ENCODE assay signal across 8 mouse cellular contexts in genomic region chr7:134669474-134670311, GRCm38 (mm10). TPM values are rescaled to one million over a fixed set of nuclear protein-coding genes. Genes with fewer than 3 reads are reported as not detected.
DNase-seq lines count a peak whose midpoint lies in the region; ATAC-seq and TF ChIP-seq lines count a peak whose summit lies in the region.

No protein-coding gene starts in this region.

- H3K9me3 ChIP-seq in heart, embryonic 11.5 days (replicated peaks; ENCODE audit: control insufficient read depth, low read length), result no peaks in the 10 kb centered on the region
- H3K9me3 ChIP-seq in embryonic facial prominence, embryonic 10.5 days, result no peaks in the 10 kb centered on the region
- no peaks in the 10 kb centered on the region for H3K9me3 ChIP-seq in intestine, embryonic 15.5 days
- H3K9me3 ChIP-seq in midbrain, embryonic 14.5 days (ENCODE audit: control insufficient read depth, low read length), result no peaks in the 10 kb centered on the region

- H3K4me1 ChIP-seq in heart, embryonic 11.5 days (ENCODE audit: control insufficient read depth, insufficient read depth, low read length), result peaks cover 16% of the 10 kb centered on the region
- H3K4me1 ChIP-seq in embryonic facial prominence, embryonic 10.5 days, result peaks cover 44% of the 10 kb centered on the region
- H3K4me1 ChIP-seq in intestine, embryonic 15.5 days (replicated peaks), result peaks cover 23% of the 10 kb centered on the region
- peaks cover 6% of the 10 kb centered on the region; the same call in 1 of the 2 replicates for H3K4me1 ChIP-seq in midbrain, embryonic 14.5 days (ENCODE audit: control insufficient read depth, insufficient read depth, low read length)
- no peaks in the 10 kb centered on the region for H3K4me1 ChIP-seq in thymus, adult 2 months (replicated peaks; ENCODE audit: control insufficient read depth, insufficient read depth, low read length)

- peak overlapping the region; percentile 79 for H3K4me2 ChIP-seq in heart, embryonic 11.5 days
- peak overlapping the region; percentile 85 for H3K4me2 ChIP-seq in intestine, embryonic 15.5 days (replicated peaks)
- peak overlapping the region; percentile 99 for H3K4me2 ChIP-seq in midbrain, embryonic 14.5 days (ENCODE audit: low read length)

- peak overlapping the region; percentile 83 for H3K9ac ChIP-seq in heart, embryonic 11.5 days (ENCODE audit: low read depth, low read length)
- H3K9ac ChIP-seq in intestine, embryonic 15.5 days, result peak overlapping the region; percentile 86
- no peak overlapping the region for H3K9ac ChIP-seq in midbrain, embryonic 14.5 days (replicated peaks; ENCODE audit: low read length)

- H3K4me3 ChIP-seq in heart, embryonic 11.5 days (ENCODE audit: low read depth, low read length), result peak overlapping the region; percentile 61
- H3K4me3 ChIP-seq in embryonic facial prominence, embryonic 10.5 days, result peak overlapping the region; percentile 77
- peak overlapping the region; percentile 77 for H3K4me3 ChIP-seq in intestine, embryonic 15.5 days (replicated peaks)
- peak overlapping the region; percentile 53 for H3K4me3 ChIP-seq in midbrain, embryonic 14.5 days (replicated peaks; ENCODE audit: low read depth, low read length)
- H3K4me3 ChIP-seq in thymus, adult 2 months (ENCODE audit: control insufficient read depth, insufficient read depth, low read length), result no peak overlapping the region

- no peak for TF ChIP-seq CTCF in thymus, adult 2 months (IDR thresholded peaks at IDR 0.05; ENCODE audit: borderline replicate concordance, control insufficient read depth, extremely low read depth, insufficient read depth, low read length, poor library complexity)

- H3K27ac ChIP-seq in heart, embryonic 11.5 days (ENCODE audit: low read depth, low read length), result 0 out of 2 replicates have a peak overlapping the region, but pooled peaks have one; percentile 25
- H3K27ac ChIP-seq in embryonic facial prominence, embryonic 10.5 days (replicated peaks), result peak overlapping the region; percentile 97
- H3K27ac ChIP-seq in intestine, embryonic 15.5 days, result peak overlapping the region; percentile 94; the same call in 1 of the 2 replicates
- no peak overlapping the region for H3K27ac ChIP-seq in midbrain, embryonic 14.5 days (replicated peaks; ENCODE audit: low read depth, low read length)
- no peak overlapping the region for H3K27ac ChIP-seq in thymus, adult 2 months (ENCODE audit: control insufficient read depth, insufficient read depth, low read length)

- WGBS in heart, embryonic 11.5 days (ENCODE audit: insufficient replicate concordance), result 80% methylated on average over 14 of the region's 14 CpGs
- 91% methylated on average over 14 of the region's 14 CpGs for WGBS in embryonic facial prominence, embryonic 10.5 days
- WGBS in intestine, embryonic 15.5 days, result 88% methylated on average over 14 of the region's 14 CpGs
- 92% methylated on average over 14 of the region's 14 CpGs for WGBS in midbrain, embryonic 14.5 days
- 72% methylated on average over 14 of the region's 14 CpGs for WGBS in thymus, adult 2 months

- DNase-seq in heart, adult 8-10 months (ENCODE audit: low spot score), result no peak
- DNase-seq in embryonic facial prominence, embryonic 10.5 days (ENCODE audit: low spot score), result no peak
- DNase-seq in midbrain, embryonic 14.5 days, result no peak
- no peak for DNase-seq in gastrocnemius, adult 8-10 months (ENCODE audit: low spot score in 2 of 2)
- DNase-seq in left cerebral cortex, postnatal 4 days, result no peak
- no peak for DNase-seq in thymus, adult 2 months

- TF ChIP-seq POLR2A in thymus, adult 2 months (IDR thresholded peaks at IDR 0.05; ENCODE audit: control insufficient read depth, extremely low read depth, insufficient read depth, low read length, poor library complexity), result no peak

- no peaks in the 10 kb centered on the region for H3K36me3 ChIP-seq in heart, embryonic 11.5 days (ENCODE audit: control insufficient read depth, insufficient read depth, low read length)
- H3K36me3 ChIP-seq in embryonic facial prominence, embryonic 10.5 days (replicated peaks), result no peaks in the 10 kb centered on the region
- no peaks in the 10 kb centered on the region for H3K36me3 ChIP-seq in intestine, embryonic 15.5 days
- H3K36me3 ChIP-seq in midbrain, embryonic 14.5 days (ENCODE audit: control insufficient read depth, insufficient read depth, low read length), result no peaks in the 10 kb centered on the region
- no peaks in the 10 kb centered on the region for H3K36me3 ChIP-seq in thymus, adult 2 months (ENCODE audit: control insufficient read depth, insufficient read depth, low read length)

- H3K27me3 ChIP-seq in heart, embryonic 11.5 days (ENCODE audit: control insufficient read depth, insufficient read depth, low read length), result peaks cover 3% of the 10 kb centered on the region; the same call in 1 of the 2 replicates
- H3K27me3 ChIP-seq in embryonic facial prominence, embryonic 10.5 days (replicated peaks; ENCODE audit: low read depth, poor library complexity, severe bottlenecking), result peaks cover 16% of the 10 kb centered on the region
- no peaks in the 10 kb centered on the region for H3K27me3 ChIP-seq in intestine, embryonic 15.5 days (replicated peaks)
- H3K27me3 ChIP-seq in midbrain, embryonic 14.5 days (ENCODE audit: control insufficient read depth, insufficient read depth, low read length), result peaks cover 14% of the 10 kb centered on the region; the same call in 1 of the 2 replicates
- no peaks in the 10 kb centered on the region; the same call in 1 of the 2 replicates for H3K27me3 ChIP-seq in thymus, adult 2 months (ENCODE audit: control insufficient read depth, insufficient read depth, low read length)

- ATAC-seq in heart, embryonic 11.5 days (replicated peaks; ENCODE audit: insufficient number of reproducible peaks, low FRiP score, low TSS enrichment), result peak; percentile 27; the same call in 1 of the 2 replicates
- ATAC-seq in intestine, embryonic 15.5 days, result no peak
- no peak for ATAC-seq in midbrain, embryonic 14.5 days (ENCODE audit: low FRiP score, low TSS enrichment)

- intact Hi-C loops in left cerebral cortex, postnatal 4 days (cut with DNase I), result no loop called here

RNA-seq across cellular contexts. Expression of gene Dock1, which starts 0.8 kb away (rescaled TPM):
- 26.0 and 28.1 TPM in 2 replicates for polyA plus RNA-seq in heart, embryonic 11.5 days (2014; fragmentation: Nextera tagmentation; extraction: Ambion mirVana)
- 10 to 100 TPM; 26.9 to 29.2 (median 27.7) TPM for total RNA-seq in heart, adult 8-10 months (2022)
- polyA plus RNA-seq in embryonic facial prominence, embryonic 10.5 days (2016; fragmentation: Nextera tagmentation; extraction: Ambion mirVana), result 38.0 and 40.3 TPM in 2 replicates
- polyA plus RNA-seq in intestine, embryonic 15.5 days (2015; fragmentation: Nextera tagmentation; extraction: Ambion mirVana), result 26.4 and 29.5 TPM in 2 replicates
- 4.3 and 8.4 TPM in 2 replicates for polyA plus RNA-seq in midbrain, embryonic 14.5 days (2014; fragmentation: Nextera tagmentation; extraction: Ambion mirVana)
- total RNA-seq in gastrocnemius, adult 8-10 months (2022), result 1 to 10 TPM; 4.6 to 5.8 (median 5.1) TPM
- total RNA-seq in left cerebral cortex, postnatal 4 days (2021), result 10 to 100 TPM; 17.4 to 19.9 TPM
- polyA plus RNA-seq in thymus, adult 2 months (2012; rRNA removed), result 2.8 and 3.2 TPM in 2 replicates

Comparison
In these comparisons a context has a peak if more than half of its experiments do, and no peak if none do; other contexts are left out.
1. H3K27ac ChIP-seq: peak in heart, embryonic 11.5 days (single experiment), embryonic facial prominence, embryonic 10.5 days (single experiment) and intestine, embryonic 15.5 days (single experiment); none in midbrain, embryonic 14.5 days (single experiment) and thymus, adult 2 months (single experiment).
2. Peak in every context shown above with its lines, with median percentiles within 50 percentile points of each other: H3K4me2 ChIP-seq.